Mouse (Mus musculus): ENCODE results near the gene Chst15.

The Chst15 gene

GRCm38 (mm10) chr7:132213460-132213859, 103.6 kb downstream of the Chst15 start:
- DNase-seq = peak; percentile 75

DNA sequence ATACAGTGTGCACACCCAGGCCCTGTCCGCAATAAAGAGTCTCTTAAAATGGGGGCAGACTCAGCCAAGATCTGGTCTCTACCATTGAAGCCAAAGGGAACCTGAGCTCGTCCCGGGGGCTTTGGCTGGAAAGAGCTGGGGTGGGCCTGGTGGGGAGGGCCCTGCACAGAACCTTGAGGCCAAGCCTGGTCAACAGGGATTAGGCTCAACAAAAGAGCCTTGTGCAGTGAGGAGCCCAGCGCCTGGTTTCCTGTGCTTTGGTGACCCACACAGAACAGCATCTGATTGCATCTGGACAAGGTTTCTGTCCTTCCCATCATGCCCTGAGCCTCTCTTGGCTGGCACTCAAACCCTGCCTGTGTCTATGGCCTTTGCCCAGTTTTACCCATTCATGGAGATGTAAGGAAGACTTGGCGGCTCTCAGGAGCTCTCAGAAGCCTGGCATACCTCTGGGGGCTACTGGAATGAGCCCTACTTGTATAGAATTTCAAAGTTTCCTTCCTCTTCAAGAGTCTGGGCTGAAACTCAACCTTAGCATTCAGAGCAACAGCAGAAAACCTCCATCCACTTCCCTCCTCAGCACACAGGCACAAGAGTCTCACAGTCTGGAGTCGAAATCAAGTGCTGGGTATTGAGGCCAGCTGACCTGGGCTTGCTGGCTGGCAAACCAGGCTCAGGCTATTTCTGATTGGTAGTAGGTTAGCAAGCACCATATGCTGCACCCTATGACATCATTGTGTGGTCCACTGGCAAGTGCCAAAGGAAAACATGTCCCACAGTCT, 104.9 kb downstream of the Chst15 start:
- no peak for DNase-seq

- DNase-seq = no peak
Measured at GRCm38 (mm10) chr7:132210616-132211015, 106.4 kb downstream of the Chst15 start.

GRCm38 (mm10) chr7:132208946-132209651, 107.9 kb downstream of the Chst15 start:
- no peak for DNase-seq

- DNase-seq = no peak
Measured at GRCm38 (mm10) chr7:132204073-132204612, 112.9 kb downstream of the Chst15 start.

DNA sequence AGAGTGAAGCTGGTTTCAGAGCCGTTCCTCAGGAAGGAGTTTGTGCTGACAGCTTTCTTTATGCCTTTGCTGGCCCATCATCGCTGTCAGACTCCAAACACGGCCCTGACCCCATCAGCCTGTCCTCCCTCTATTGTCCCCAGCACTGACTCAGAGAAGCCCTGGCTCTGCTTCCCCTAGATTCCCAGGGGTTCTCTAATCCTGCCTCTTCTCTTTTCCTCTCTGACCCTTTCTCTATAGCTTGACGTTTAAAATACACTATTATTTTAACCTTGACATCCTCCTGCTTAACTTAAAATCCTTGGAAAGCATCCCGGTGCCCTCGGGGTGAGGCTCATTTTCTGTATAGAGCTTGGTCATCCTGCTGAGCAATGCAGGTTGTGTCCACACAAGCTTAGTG, 117.3 kb downstream of the Chst15 start:
- no peak for DNase-seq

DNA sequence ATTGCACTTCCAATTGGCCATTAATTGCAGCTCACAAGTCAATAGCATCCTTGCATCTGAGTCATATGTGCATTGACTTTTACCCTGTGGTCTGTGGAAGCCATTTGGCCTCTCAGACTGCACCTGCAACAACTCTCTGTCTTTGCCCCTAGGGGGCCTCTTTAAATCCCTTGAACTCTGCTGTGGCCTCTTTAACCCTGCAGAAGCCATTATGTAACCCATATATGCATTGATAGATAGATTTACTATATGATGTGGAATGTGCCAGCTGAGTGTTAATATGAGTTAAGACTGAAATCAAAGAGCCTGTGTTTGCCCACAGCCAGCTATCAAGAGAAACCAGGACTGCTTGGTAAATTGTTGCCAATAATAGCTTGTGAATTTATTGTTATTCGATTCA, 118.2 kb downstream of the Chst15 start:
- no peak for DNase-seq

GRCm38 (mm10) chr7:132197817-132198475, 119.1 kb downstream of the Chst15 start:
- DNase-seq = no peak

DNA sequence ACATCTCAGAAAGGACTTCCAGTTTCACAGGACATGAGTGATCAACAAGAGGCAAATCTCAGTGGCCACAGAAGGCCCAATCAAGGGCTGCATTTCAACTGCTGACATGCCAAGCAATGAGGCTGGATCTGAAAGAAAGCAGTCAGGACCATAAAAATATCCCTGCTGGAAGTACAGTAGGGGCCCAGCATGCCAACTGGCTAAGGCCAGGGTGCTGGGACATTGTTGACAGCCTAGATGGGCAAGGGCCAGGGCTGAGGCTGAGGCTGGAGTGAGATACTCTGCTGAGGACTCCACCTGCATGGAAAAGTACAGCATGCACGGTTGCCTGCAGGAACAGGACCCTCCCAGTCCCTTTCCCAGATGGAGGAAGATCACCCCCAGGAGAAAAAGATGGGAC, 120.4 kb downstream of the Chst15 start:
- no peak for DNase-seq

- no peak for DNase-seq
Measured at GRCm38 (mm10) chr7:132193606-132194005, 123.4 kb downstream of the Chst15 start.

DNA sequence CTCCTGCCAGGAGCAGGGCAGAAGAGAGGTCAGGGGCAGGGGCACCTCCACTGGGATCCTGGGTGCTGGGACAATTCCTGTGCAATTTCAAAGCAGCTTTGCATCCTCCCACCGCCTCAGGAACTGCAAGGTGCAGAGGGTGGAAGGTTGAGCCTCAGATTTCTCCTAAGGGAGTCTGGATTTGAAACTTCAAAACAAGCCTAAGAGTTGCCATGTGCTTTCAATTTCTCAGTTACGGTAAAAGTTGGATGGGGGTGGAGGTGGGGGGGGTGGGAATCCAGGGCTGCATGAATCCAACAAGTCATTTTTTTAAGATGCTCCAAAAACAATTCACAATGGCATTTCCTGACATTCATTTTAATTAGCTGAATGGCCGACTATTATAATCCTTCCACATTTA, 129.6 kb downstream of the Chst15 start:
- DNase-seq = no peak

Measured in kidney, postnatal 14 days (tissue).